Mouse (Mus musculus) forebrain, embryonic 10.5 days (tissue): Measurements from ENCODE around the gene Ccdc33. TPM values are rescaled to one million over a fixed set of nuclear protein-coding genes. Genes with fewer than 3 reads are reported as not detected.

Source experiments
- DNase-seq: peaks from one replicate; pipeline ENCODE4 v3.0.0-alpha.2; 2017; ENCODE audit warnings: low spot score; ENCODE audit errors: extremely low spot score
- H3K27ac ChIP-seq: fragments of 300-500 bp; sonication (generic); 2 replicates; pipeline ENCODE4 v1.5.1; 2016; ENCODE audit warnings: mild to moderate bottlenecking
- H3K27me3 ChIP-seq: fragments of 300-500 bp; sonication (generic); 2 replicates; pipeline ENCODE4 v1.6.1; 2016; ENCODE audit warnings: mild to moderate bottlenecking; ENCODE audit not compliant: poor library complexity, severe bottlenecking
- H3K36me3 ChIP-seq: fragments of 300-500 bp; sonication (generic); replicated peaks from 2 replicates; pipeline ENCODE4 v1.6.1; 2016; ENCODE audit warnings: mild to moderate bottlenecking, moderate library complexity
- H3K4me1 ChIP-seq: fragments of 300-500 bp; sonication (generic); 2 replicates; pipeline ENCODE4 v1.6.1; 2016
- H3K4me3 ChIP-seq: fragments of 300-500 bp; sonication (generic); 2 replicates; pipeline ENCODE4 v1.5.1; 2016; ENCODE audit warnings: mild to moderate bottlenecking, moderate library complexity
- H3K9me3 ChIP-seq: fragments of 300-500 bp; sonication (generic); 2 replicates; pipeline ENCODE4 v1.6.1; 2016; ENCODE audit warnings: mild to moderate bottlenecking, moderate library complexity
- WGBS: fragments of 180-500 bp; shearing (Covaris S2); methylation state at CpG from one replicate; pipeline ENCODE4 v1.1.7; 2016; 5-methylcytosine and 5-hydroxymethylcytosine counted together
- polyA plus RNA-seq: library from polyadenylated mRNA; unstranded; fragments of >200 nt; fragmentation: Nextera tagmentation; extraction: Ambion mirVana; gene quantifications from 2 replicates; pipeline ENCODE4 v1.2.1, GENCODE M21; 2016

The Ccdc33 gene
- polyA plus RNA-seq, 1 experiment from 2014 or later, result 0.36 TPM

DNA sequence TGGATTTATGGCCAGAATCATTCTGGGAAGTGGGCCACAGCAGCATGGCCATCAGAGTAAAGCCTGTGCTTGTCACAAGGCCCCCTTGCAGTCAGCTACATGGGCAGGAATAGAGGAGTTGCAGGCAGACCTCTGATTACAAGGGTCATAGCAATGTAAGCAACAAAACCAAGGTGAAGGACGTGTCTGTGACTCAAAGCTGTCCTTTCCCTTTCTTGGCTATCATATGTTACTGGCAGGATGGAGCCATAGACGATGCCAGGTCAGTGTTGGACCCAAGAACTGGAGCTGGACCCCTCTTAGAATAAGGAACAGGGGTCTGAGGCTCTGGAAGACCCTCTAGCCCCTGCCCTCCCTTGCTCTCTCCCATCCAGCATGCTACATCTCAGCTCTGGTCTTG, 30.2 kb upstream of the Ccdc33 start:
- Histone ChIP-seq H3K9me3 (no peaks in the 10 kb centered on the region), H3K27ac (0 out of 2 replicates have a peak overlapping the region, but pooled peaks have one; percentile 15), H3K36me3 (peaks cover 80% of the 10 kb centered on the region), H3K27me3 (no peaks in the 10 kb centered on the region; the same call in 1 of the 2 replicates), H3K4me1 (peaks cover 32% of the 10 kb centered on the region), H3K4me3 (no peak overlapping the region)
- no peak for DNase-seq
- WGBS, result 82% methylated on average over 2 of the region's 2 CpGs

- 86% methylated on average over 5 of the region's 5 CpGs for WGBS
- Histone ChIP-seq H3K9me3 (no peaks in the 10 kb centered on the region), H3K4me1 (peaks cover 49% of the 10 kb centered on the region), H3K36me3 (peaks cover 56% of the 10 kb centered on the region), H3K4me3 (no peak overlapping the region), H3K27me3 (no peaks in the 10 kb centered on the region; the same call in 1 of the 2 replicates), H3K27ac (peak overlapping the region; percentile 76)
- DNase-seq, result no peak
These were observed 26.8 kb upstream of the Ccdc33 start for GRCm38 (mm10) chr9:58145417-58145816.

DNA sequence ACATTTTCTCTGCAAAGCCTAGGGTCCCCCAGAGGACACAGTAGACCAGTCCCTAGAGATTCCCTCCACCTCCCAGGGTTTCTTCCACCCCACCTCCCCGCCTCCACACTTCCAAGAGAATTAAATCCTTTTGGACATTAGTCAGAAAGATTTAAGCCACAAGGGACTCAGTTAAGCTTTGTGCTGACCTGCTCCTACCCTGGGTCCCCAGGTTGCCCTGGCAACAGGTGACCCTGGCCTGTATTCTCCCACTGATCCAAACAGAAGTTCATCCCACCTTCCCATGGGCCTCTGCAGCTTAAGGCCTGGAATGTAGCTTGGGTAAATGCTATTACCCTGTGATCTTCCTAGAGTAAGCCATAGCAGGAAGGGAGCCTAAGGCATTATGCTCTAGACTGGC, 26.0 kb upstream of the Ccdc33 start:
- Histone ChIP-seq H3K4me3 (no peak overlapping the region), H3K36me3 (peaks cover 56% of the 10 kb centered on the region), H3K27me3 (no peaks in the 10 kb centered on the region; the same call in 1 of the 2 replicates), H3K4me1 (peaks cover 56% of the 10 kb centered on the region), H3K9me3 (no peaks in the 10 kb centered on the region), H3K27ac (peak overlapping the region; percentile 76)
- no peak for DNase-seq
- 16% methylated on average over 1 of the region's 1 CpGs for WGBS

DNA sequence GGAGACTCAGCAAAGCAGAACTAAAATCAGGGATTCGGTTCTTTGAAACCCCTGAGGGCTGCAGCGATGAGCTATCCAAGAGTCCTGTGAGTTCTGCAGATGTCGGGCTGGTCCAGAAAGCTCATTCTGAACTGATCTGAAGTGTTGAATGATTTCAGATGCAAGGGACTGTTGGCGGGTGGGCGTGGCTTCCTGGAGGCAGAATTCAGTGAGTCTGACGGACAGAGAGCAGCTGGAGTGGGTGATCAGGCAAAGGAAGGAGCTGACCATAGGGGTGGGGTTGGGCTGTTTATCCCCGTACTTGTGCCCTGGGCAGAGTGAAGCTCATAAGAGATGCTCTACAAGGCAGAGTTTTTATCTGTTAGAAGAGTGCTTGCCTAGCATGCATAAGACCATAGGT, 24.8 kb upstream of the Ccdc33 start:
- WGBS, result 46% methylated on average over 7 of the region's 7 CpGs
- Histone ChIP-seq H3K36me3 (peaks cover 56% of the 10 kb centered on the region), H3K4me1 (peaks cover 67% of the 10 kb centered on the region), H3K9me3 (no peaks in the 10 kb centered on the region), H3K27me3 (no peaks in the 10 kb centered on the region), H3K27ac (peak overlapping the region; percentile 2; the same call in 1 of the 2 replicates), H3K4me3 (no peak overlapping the region)
- DNase-seq, result no peak

GRCm38 (mm10) chr9:58139947-58140346, 21.3 kb upstream of the Ccdc33 start:
- Histone ChIP-seq H3K27ac (peak overlapping the region; percentile 37), H3K4me1 (peaks cover 88% of the 10 kb centered on the region), H3K4me3 (no peak overlapping the region), H3K27me3 (0 out of 2 replicates have a peak, but pooled peaks cover 7% of the 10 kb centered on the region), H3K36me3 (peaks cover 43% of the 10 kb centered on the region), H3K9me3 (no peaks in the 10 kb centered on the region)
- DNase-seq, result no peak
- WGBS, result 62% methylated on average over 6 of the region's 6 CpGs

GRCm38 (mm10) chr9:58135921-58136321, 17.3 kb upstream of the Ccdc33 start:
- peaks cover 38% of the 10 kb centered on the region for H3K27me3 ChIP-seq
- peaks cover 98% of the 10 kb centered on the region for H3K4me1 ChIP-seq
- H3K9me3 ChIP-seq, result no peaks in the 10 kb centered on the region
- WGBS, result 34% methylated on average over 2 of the region's 2 CpGs
- H3K4me3 ChIP-seq, result peak overlapping the region; percentile 26; the same call in 1 of the 2 replicates
- DNase-seq, result no peak
- peaks cover 37% of the 10 kb centered on the region for H3K36me3 ChIP-seq
- H3K27ac ChIP-seq, result peak overlapping the region; percentile 90

DNA sequence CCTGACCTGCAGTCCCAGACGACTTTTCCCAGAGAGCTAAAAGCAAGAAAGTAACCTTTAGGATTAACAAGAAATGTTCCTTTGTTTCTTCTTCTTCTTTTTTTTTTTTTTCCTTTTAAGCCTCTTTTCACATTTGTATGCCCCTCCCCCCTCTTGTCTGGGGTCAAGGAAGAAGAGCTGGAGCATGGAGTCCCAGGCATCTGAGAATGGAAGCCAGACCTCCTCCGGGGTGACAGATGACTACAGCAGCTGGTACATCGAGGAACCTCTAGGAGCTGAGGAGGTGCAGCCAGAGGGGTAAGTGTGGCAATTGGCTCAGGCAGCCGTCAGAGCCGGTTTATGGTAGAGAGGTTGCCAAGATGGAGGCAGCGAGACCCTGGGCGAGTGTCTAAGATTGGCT, 16.3 kb upstream of the Ccdc33 start:
- 44% methylated on average over 7 of the region's 7 CpGs for WGBS
- Histone ChIP-seq H3K27ac (peak overlapping the region; percentile 90), H3K27me3 (peaks cover 48% of the 10 kb centered on the region), H3K36me3 (peaks cover 27% of the 10 kb centered on the region; the same call in 1 of the 2 replicates), H3K4me1 (peaks cover 98% of the 10 kb centered on the region), H3K4me3 (peak overlapping the region; percentile 26), H3K9me3 (no peaks in the 10 kb centered on the region)
- no peak for DNase-seq

- peak; percentile 68 for DNase-seq
- Histone ChIP-seq H3K36me3 (peaks cover 20% of the 10 kb centered on the region; the same call in 1 of the 2 replicates), H3K27ac (peak overlapping the region; percentile 90), H3K4me1 (peaks cover 100% of the 10 kb centered on the region), H3K4me3 (peak overlapping the region; percentile 26), H3K27me3 (peaks cover 55% of the 10 kb centered on the region), H3K9me3 (no peaks in the 10 kb centered on the region)
- 22% methylated on average over 17 of the region's 17 CpGs for WGBS
These were observed 15.6 kb upstream of the Ccdc33 start for GRCm38 (mm10) chr9:58133893-58134884.

- H3K27me3 ChIP-seq, result peaks cover 55% of the 10 kb centered on the region
- DNase-seq, result no peak
- no peaks in the 10 kb centered on the region for H3K9me3 ChIP-seq
- no peak overlapping the region for H3K4me3 ChIP-seq
- peak overlapping the region; percentile 90 for H3K27ac ChIP-seq
- WGBS, result 83% methylated on average over 7 of the region's 7 CpGs
- H3K36me3 ChIP-seq, result 0 out of 2 replicates have a peak, but pooled peaks cover under 1% of the 10 kb centered on the region
- H3K4me1 ChIP-seq, result peaks cover 96% of the 10 kb centered on the region
These were observed 13.1 kb upstream of the Ccdc33 start for GRCm38 (mm10) chr9:58131735-58132134.

GRCm38 (mm10) chr9:58130909-58131308, 12.3 kb upstream of the Ccdc33 start:
- H3K9me3 ChIP-seq, result no peaks in the 10 kb centered on the region
- H3K27me3 ChIP-seq, result peaks cover 55% of the 10 kb centered on the region
- no peak for DNase-seq
- no peak overlapping the region for H3K4me3 ChIP-seq
- H3K36me3 ChIP-seq, result no peaks in the 10 kb centered on the region
- peaks cover 96% of the 10 kb centered on the region for H3K4me1 ChIP-seq
- 42% methylated on average over 3 of the region's 3 CpGs for WGBS
- H3K27ac ChIP-seq, result peak overlapping the region; percentile 90

- Histone ChIP-seq H3K27me3 (peaks cover 55% of the 10 kb centered on the region), H3K4me3 (peak overlapping the region; percentile 40), H3K4me1 (peaks cover 96% of the 10 kb centered on the region), H3K9me3 (no peaks in the 10 kb centered on the region), H3K36me3 (no peaks in the 10 kb centered on the region), H3K27ac (peak overlapping the region; percentile 90)
- DNase-seq, result no peak
- 20% methylated on average over 8 of the region's 8 CpGs for WGBS
These were observed 10.9 kb upstream of the Ccdc33 start for GRCm38 (mm10) chr9:58129508-58129907.

DNA sequence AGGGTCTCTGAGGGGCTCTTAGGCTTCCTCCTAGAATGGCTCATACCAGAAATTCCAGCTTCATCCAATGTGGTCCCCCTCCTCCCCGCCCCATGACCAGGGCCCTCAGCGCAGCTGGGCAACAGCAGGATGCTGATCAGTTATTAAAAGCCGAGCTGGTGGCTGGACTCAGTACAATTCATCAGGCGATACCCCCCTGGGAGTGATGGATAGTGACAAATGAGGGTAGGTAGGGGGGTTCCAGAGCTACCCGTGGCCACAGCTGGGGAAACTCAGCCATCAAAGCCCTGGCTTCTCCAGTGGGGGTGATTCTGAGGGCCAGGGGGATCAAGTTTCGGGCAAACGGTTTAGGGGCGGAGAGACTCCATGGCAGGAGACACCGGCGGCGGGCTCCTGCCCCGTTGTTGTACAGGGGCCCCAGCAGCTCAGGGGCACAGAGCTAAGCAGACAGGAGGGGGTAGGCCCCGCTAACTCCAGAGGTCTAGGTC, 10.3 kb upstream of the Ccdc33 start:
- peak overlapping the region; percentile 90 for H3K27ac ChIP-seq
- H3K9me3 ChIP-seq, result no peaks in the 10 kb centered on the region
- H3K4me3 ChIP-seq, result peak overlapping the region; percentile 40
- H3K4me1 ChIP-seq, result peaks cover 96% of the 10 kb centered on the region
- H3K36me3 ChIP-seq, result no peaks in the 10 kb centered on the region
- 3% methylated on average over 13 of the region's 13 CpGs for WGBS
- DNase-seq, result peak; percentile 61
- peaks cover 52% of the 10 kb centered on the region for H3K27me3 ChIP-seq

- Histone ChIP-seq H3K36me3 (no peaks in the 10 kb centered on the region), H3K27ac (peak overlapping the region; percentile 76; the same call in 1 of the 2 replicates), H3K4me3 (no peak overlapping the region), H3K9me3 (no peaks in the 10 kb centered on the region), H3K27me3 (peaks cover 36% of the 10 kb centered on the region), H3K4me1 (peaks cover 83% of the 10 kb centered on the region)
- DNase-seq, result no peak
- WGBS, result 28% methylated on average over 4 of the region's 4 CpGs
These were observed 7.2 kb upstream of the Ccdc33 start for GRCm38 (mm10) chr9:58125811-58126210.
